Mouse (Mus musculus): ENCODE results near the gene Mcub.

Gene Mcub

GRCm38 (mm10) chr3:129969432-129970395 lies at the start of gene Mcub:
Mcub (minus strand) TSS chr3:129970206.
- DNase-seq (ENCODE audit: low read depth, low spot score) = no peak

GRCm38 (mm10) chr3:130012943-130013342 lies 42.9 kb upstream of the Mcub start:
- no peak for DNase-seq (ENCODE audit: low read depth, low spot score)

GRCm38 (mm10) chr3:130011236-130011635 lies 41.2 kb upstream of the Mcub start:
- no peak for DNase-seq (ENCODE audit: low read depth, low spot score)

- DNase-seq (ENCODE audit: low read depth, low spot score) = no peak
Observed at GRCm38 (mm10) chr3:130006141-130006540, 36.1 kb upstream of the Mcub start.

- DNase-seq (ENCODE audit: low read depth, low spot score) = no peak
Observed at GRCm38 (mm10) chr3:130000926-130001325, 30.9 kb upstream of the Mcub start.

GRCm38 (mm10) chr3:129998526-129998925 lies 28.5 kb upstream of the Mcub start:
- DNase-seq (ENCODE audit: low read depth, low spot score) = no peak

GRCm38 (mm10) chr3:129998001-129998400 lies 28.0 kb upstream of the Mcub start:
- no peak for DNase-seq (ENCODE audit: low read depth, low spot score)

- no peak for DNase-seq (ENCODE audit: low read depth, low spot score)
Observed at GRCm38 (mm10) chr3:129997324-129997723, 27.3 kb upstream of the Mcub start.

- DNase-seq (ENCODE audit: low read depth, low spot score) = no peak
Observed at GRCm38 (mm10) chr3:129987297-129987696, 17.3 kb upstream of the Mcub start.

- no peak for DNase-seq (ENCODE audit: low read depth, low spot score)
Observed at GRCm38 (mm10) chr3:129985335-129985734, 15.3 kb upstream of the Mcub start.

GRCm38 (mm10) chr3:129984797-129985196 lies 14.8 kb upstream of the Mcub start:
- no peak for DNase-seq (ENCODE audit: low read depth, low spot score)

- no peak for DNase-seq (ENCODE audit: low read depth, low spot score)
Observed at GRCm38 (mm10) chr3:129982271-129982670, 12.3 kb upstream of the Mcub start.

GRCm38 (mm10) chr3:129981756-129982155 lies 11.8 kb upstream of the Mcub start:
- DNase-seq (ENCODE audit: low read depth, low spot score) = no peak

GRCm38 (mm10) chr3:129979510-129979909 lies 9.5 kb upstream of the Mcub start:
- DNase-seq (ENCODE audit: low read depth, low spot score) = no peak

- no peak for DNase-seq (ENCODE audit: low read depth, low spot score)
Observed at GRCm38 (mm10) chr3:129978716-129979115, 8.7 kb upstream of the Mcub start.

- DNase-seq (ENCODE audit: low read depth, low spot score) = no peak
Observed at GRCm38 (mm10) chr3:129976317-129976716, 6.3 kb upstream of the Mcub start.

GRCm38 (mm10) chr3:129970529-129971515 lies 816 bp upstream of the Mcub start:
- no peak for DNase-seq (ENCODE audit: low read depth, low spot score)

GRCm38 (mm10) chr3:129969031-129969430 lies 975 bp downstream of the Mcub start:
- no peak for DNase-seq (ENCODE audit: low read depth, low spot score)

GRCm38 (mm10) chr3:129967874-129968273 lies 2.1 kb downstream of the Mcub start:
- DNase-seq (ENCODE audit: low read depth, low spot score) = no peak

- DNase-seq (ENCODE audit: low read depth, low spot score) = no peak
Observed at GRCm38 (mm10) chr3:129964681-129965080, 5.3 kb downstream of the Mcub start.

GRCm38 (mm10) chr3:129962533-129962932 lies 7.5 kb downstream of the Mcub start:
- DNase-seq (ENCODE audit: low read depth, low spot score) = no peak

- no peak for DNase-seq (ENCODE audit: low read depth, low spot score)
Observed at GRCm38 (mm10) chr3:129953296-129953695, 16.7 kb downstream of the Mcub start.
